Mouse (Mus musculus) G1E (cell line): ENCODE data around the gene Nsun2. TPM values are rescaled to one million over a fixed set of nuclear protein-coding genes. Genes with fewer than 3 reads are reported as not detected.

Source experiments
- ATAC-seq: 2 replicates; pipeline ENCODE4 v1.8.0; 2016; ENCODE audit warnings: mild to moderate bottlenecking; ENCODE audit not compliant: insufficient number of reproducible peaks, poor library complexity, low FRiP score, severe bottlenecking; ENCODE audit errors: extremely low read depth
- DNase-seq: peaks from one replicate; pipeline ENCODE4 v3.0.0; 2012; ENCODE audit warnings: low spot score
- H3K27me3 ChIP-seq: 2 replicates; pipeline ENCODE4 v1.6.1; 2012; ENCODE audit warnings: mild to moderate bottlenecking, low read length, inconsistent platforms; ENCODE audit not compliant: insufficient read depth
- H3K36me3 ChIP-seq: replicated peaks from 2 replicates; pipeline ENCODE3; 2012; ENCODE audit warnings: mild to moderate bottlenecking, inconsistent platforms
- H3K4me1 ChIP-seq: 2 replicates; pipeline ENCODE4 v1.6.1; 2012; ENCODE audit warnings: low read depth, low read length, inconsistent platforms, mixed read lengths; ENCODE audit not compliant: insufficient read depth
- H3K4me3 ChIP-seq: 2 replicates; pipeline ENCODE4 v1.5.1; 2012; ENCODE audit warnings: low read depth, mild to moderate bottlenecking, inconsistent platforms, low read length, moderate library complexity, mixed read lengths
- H3K9me3 ChIP-seq: replicated peaks from 2 replicates; pipeline ENCODE4 v1.6.1; 2012; ENCODE audit warnings: inconsistent platforms
- CTCF ChIP-seq: IDR thresholded peaks from 2 replicates; pipeline ENCODE4 v1.5.1; 2012; ENCODE audit warnings: low read depth, low read length, inconsistent platforms, mixed read lengths
- GATA1 ChIP-seq: IDR thresholded peaks from 2 replicates; pipeline ENCODE4 v1.6.1; 2012; ENCODE audit warnings: borderline replicate concordance, low read length, inconsistent platforms, mixed read lengths
- GATA2 ChIP-seq: IDR thresholded peaks from 2 replicates; pipeline ENCODE4 v1.6.1; 2012; ENCODE audit warnings: low read depth, low read length, inconsistent platforms, borderline replicate concordance
- POLR2AphosphoS5 ChIP-seq: IDR thresholded peaks from 2 replicates; pipeline ENCODE4 v1.6.1; 2012; ENCODE audit warnings: low read depth, low read length, inconsistent platforms; ENCODE audit not compliant: insufficient replicate concordance
- TAL1 ChIP-seq: conservative IDR thresholded peaks from 2 replicates; pipeline ENCODE4 v1.6.1; 2012; ENCODE audit warnings: low read depth, low read length, inconsistent platforms, mixed read lengths
- polyA plus RNA-seq: library from polyadenylated mRNA; stranded (reverse); fragments of >175 nt; gene quantifications from 2 replicates; pipeline ENCODE4 v1.2.3, GENCODE M21; 2012
- total RNA-seq, 2 experiments: library from RNA; stranded (forward) in 1 of 2; stranded (reverse) in 1 of 2; fragments of 200-1000 nt in 1 of 2; fragments of >200 nt in 1 of 2; fragmentation: Nextera tagmentation in 1 of 2; gene quantifications; 2 replicates each; pipeline ENCODE4 v1.2.3; 2014 to 2017

Nsun2 gene
- total and polyA plus RNA-seq, 3 experiments: 144 to 231 (median 152) TPM

DNA sequence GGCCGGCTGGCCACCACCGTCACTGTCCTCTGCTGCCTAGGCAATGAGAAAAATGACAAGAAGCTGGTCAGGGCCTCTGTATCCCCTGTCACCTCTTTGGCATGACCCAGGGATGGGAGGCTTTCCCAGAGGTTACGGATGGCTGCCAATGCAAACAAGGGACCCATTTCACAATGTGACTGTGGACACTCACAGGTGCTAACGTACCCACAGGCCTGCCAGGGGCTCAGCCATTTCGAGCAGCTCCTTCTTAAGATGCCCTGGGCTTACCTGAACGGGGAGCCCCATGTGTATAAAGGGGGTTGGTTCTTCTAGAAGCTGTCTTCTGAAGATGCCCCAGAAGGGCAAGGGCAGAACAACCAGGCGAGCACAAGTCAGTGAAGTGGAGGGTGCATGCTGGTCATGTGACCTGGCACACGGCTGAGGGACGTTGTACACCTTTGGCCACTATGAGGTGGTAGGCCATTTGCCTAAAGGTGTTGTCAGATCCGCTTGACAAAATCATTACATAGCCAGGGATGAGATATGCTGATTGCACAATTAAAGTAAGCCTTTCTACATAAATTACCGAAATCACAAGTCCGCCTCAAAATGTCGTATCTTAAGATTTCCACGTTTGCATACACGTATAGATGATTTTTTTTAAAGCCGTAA lies 43.8 kb downstream of the Nsun2 start:
- Histone ChIP-seq H3K4me3 (no peak overlapping the region), H3K9me3 (no peaks in the 10 kb centered on the region), H3K36me3 (peaks cover 12% of the 10 kb centered on the region), H3K4me1 (no peaks in the 10 kb centered on the region), H3K27me3 (no peaks in the 10 kb centered on the region)
- ATAC-seq (no peak), DNase-seq (no peak)
- TF ChIP-seq TAL1: no peak
- TF ChIP-seq GATA1: no peak
- no peak for TF ChIP-seq GATA2
- TF ChIP-seq POLR2AphosphoS5: no peak
- TF ChIP-seq CTCF: no peak

DNA sequence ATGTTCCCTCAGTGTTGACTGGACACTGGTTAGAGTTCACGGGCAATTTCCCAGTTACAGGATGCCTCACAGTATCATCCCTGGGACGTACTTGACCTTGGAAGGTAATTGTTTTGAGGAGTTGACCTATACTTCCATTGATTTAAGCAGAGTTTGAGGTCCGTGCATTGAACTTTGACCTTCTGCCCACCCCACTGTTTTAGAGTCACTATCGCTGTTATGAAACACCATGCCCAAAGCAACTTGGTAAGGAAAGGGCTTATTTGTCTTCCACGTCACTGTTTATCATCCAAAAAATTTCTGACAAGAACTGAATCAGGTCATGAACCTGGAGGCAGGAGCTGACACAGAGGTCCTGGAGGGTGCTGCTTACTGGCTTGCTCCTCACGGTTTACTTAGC lies 48.9 kb downstream of the Nsun2 start:
- Histone ChIP-seq H3K4me3 (no peak overlapping the region), H3K27me3 (no peaks in the 10 kb centered on the region), H3K9me3 (no peaks in the 10 kb centered on the region), H3K36me3 (peaks cover 3% of the 10 kb centered on the region), H3K4me1 (no peaks in the 10 kb centered on the region)
- ATAC-seq: no peak
- DNase-seq: no peak
- TF ChIP-seq TAL1 (no peak), CTCF (no peak), GATA1 (no peak), GATA2 (no peak), POLR2AphosphoS5 (no peak)

DNA sequence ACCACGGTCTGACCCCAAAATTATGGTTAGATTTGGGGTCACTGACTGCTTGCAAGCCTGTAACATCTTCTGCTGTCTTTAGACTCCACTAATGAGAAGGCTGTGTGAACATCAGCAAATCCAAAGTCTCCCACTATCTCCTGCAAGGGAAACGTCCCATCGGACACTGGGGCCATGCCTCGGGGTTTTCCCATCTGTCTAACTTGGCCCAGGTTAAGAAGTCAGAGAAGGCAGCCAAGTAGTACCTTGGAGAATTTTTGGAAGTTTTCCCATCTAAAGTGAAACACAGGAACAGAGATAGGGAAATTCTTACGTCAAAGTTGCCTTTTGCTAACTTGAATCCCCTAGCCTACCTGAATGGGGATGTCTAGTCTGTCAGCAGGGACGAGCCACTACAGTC lies 50.0 kb downstream of the Nsun2 start:
- no peaks in the 10 kb centered on the region for H3K27me3 ChIP-seq
- H3K9me3 ChIP-seq: no peaks in the 10 kb centered on the region
- H3K4me3 ChIP-seq: no peak overlapping the region
- ATAC-seq (no peak), DNase-seq (no peak)
- no peak for TF ChIP-seq GATA1
- TF ChIP-seq CTCF: no peak
- TF ChIP-seq GATA2: no peak
- no peak for TF ChIP-seq POLR2AphosphoS5
- no peak for TF ChIP-seq TAL1
- no peaks in the 10 kb centered on the region for H3K4me1 ChIP-seq
- peaks cover 2% of the 10 kb centered on the region for H3K36me3 ChIP-seq

DNA sequence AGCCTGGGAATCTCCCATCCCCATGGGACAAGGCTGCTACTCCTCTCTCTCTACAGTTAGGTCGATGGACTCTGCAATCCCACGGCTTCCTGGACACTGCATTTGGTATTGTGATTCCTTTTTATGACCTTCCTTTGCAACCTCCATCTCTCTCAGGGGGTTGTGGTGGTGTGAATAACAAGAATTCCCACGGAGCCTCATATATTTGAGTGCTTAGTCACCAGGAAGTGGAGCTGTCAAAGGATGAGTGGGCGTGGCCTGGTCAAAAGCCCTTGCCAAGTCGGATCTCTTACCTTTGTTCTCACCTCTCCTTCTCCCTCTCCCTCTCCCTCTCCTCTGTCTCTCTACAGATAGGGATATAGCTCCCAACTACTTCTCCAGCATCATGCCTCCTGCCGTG lies 52.3 kb downstream of the Nsun2 start:
- Histone ChIP-seq H3K4me3 (no peak overlapping the region), H3K4me1 (no peaks in the 10 kb centered on the region), H3K9me3 (no peaks in the 10 kb centered on the region), H3K36me3 (peaks cover 10% of the 10 kb centered on the region), H3K27me3 (no peaks in the 10 kb centered on the region)
- TF ChIP-seq GATA1 (no peak), CTCF (no peak), POLR2AphosphoS5 (no peak), TAL1 (no peak), GATA2 (no peak)
- ATAC-seq: no peak
- no peak for DNase-seq

DNA sequence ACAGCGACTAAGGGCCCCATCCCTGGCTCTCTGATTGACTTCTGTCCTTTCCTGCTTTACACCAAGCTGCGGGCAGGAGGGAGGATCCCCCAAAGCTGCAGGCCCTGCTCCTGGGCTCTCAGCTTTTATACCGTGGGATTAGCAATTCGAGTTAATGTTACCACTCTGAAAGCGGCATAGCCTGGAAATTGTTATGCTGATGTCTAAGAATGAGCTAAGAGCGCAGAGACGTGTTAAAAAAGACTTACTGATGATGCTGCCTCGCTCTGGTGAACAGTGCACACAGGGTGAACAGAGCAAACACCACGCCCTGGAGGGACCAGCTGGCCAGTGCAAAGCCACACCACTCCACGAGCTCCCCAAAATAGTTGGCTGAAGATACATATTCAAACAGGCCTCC lies 52.8 kb downstream of the Nsun2 start:
- peaks cover 10% of the 10 kb centered on the region for H3K36me3 ChIP-seq
- no peak for TF ChIP-seq TAL1
- no peak for TF ChIP-seq GATA1
- TF ChIP-seq GATA2: no peak
- no peak for TF ChIP-seq CTCF
- TF ChIP-seq POLR2AphosphoS5: no peak
- H3K4me1 ChIP-seq: no peaks in the 10 kb centered on the region
- ATAC-seq: no peak
- DNase-seq: no peak
- H3K27me3 ChIP-seq: no peaks in the 10 kb centered on the region
- no peaks in the 10 kb centered on the region for H3K9me3 ChIP-seq
- no peak overlapping the region for H3K4me3 ChIP-seq

DNA sequence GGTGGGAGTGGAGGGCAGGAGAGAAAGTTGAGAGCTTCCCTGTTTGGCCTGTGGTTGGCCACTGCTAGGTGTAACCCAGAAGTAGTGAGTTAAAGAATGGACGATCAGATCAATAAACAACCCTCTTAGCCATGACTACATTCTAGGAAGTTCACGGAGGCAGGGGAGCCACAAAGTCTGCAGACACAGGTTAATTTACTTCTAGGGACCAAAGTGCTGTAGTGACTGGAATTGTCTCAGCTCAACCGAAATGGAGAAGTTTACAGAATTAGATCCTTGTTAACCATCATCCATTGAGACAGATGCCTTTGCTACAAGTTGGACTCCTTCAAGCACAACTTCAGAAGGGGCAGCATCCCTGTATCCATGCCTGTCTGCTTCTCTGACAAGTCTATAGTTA lies 54.3 kb downstream of the Nsun2 start:
- ATAC-seq: no peak
- TF ChIP-seq GATA2: no peak
- TF ChIP-seq CTCF: no peak
- TF ChIP-seq POLR2AphosphoS5: no peak
- TF ChIP-seq GATA1: no peak
- TF ChIP-seq TAL1: no peak

More for the DNA sequence above, 54.3 kb downstream of the Nsun2 start:
- Histone ChIP-seq H3K4me3 (no peak overlapping the region), H3K9me3 (no peaks in the 10 kb centered on the region), H3K36me3 (peaks cover 19% of the 10 kb centered on the region), H3K27me3 (no peaks in the 10 kb centered on the region), H3K4me1 (no peaks in the 10 kb centered on the region)
- DNase-seq: no peak
